Mouse (Mus musculus): ENCODE measurements around the gene Sdk2.

- no peak for TF ChIP-seq MAFK (IDR thresholded peaks at IDR 0.05; ENCODE audit: insufficient replicate concordance, low read length)
- no peak for TF ChIP-seq POLR2A (IDR thresholded peaks at IDR 0.05; ENCODE audit: low read depth, low read length)
- TF ChIP-seq POLR2AphosphoS2 (IDR thresholded peaks at IDR 0.05; ENCODE audit: low read depth, low read length): no peak
- TF ChIP-seq MYC (IDR thresholded peaks at IDR 0.05; ENCODE audit: low read depth, low read length): no peak
- TF ChIP-seq EP300 (IDR thresholded peaks at IDR 0.05; ENCODE audit: low read length): no peak
- TF ChIP-seq HCFC1 (IDR thresholded peaks at IDR 0.05; ENCODE audit: low read depth, low read length): no peak
- no peak for TF ChIP-seq CTCF (conservative IDR thresholded peaks at IDR 0.05 in 1 of 2, IDR thresholded peaks at IDR 0.05 in 1 of 2; ENCODE audit: low read depth in 2 of 2, low read length in 2 of 2)
- no peak for TF ChIP-seq SIN3A (IDR thresholded peaks at IDR 0.05; ENCODE audit: low read length)
- TF ChIP-seq ETS1 (conservative IDR thresholded peaks at IDR 0.05; ENCODE audit: low read depth, low read length): no peak
- TF ChIP-seq TBP (conservative IDR thresholded peaks at IDR 0.05; ENCODE audit: low read depth, low read length): no peak
- TF ChIP-seq CHD2 (IDR thresholded peaks at IDR 0.05; ENCODE audit: low read length): no peak
Observed at GRCm38 (mm10) chr11:113855661-113856060, 211.2 kb downstream of the Sdk2 start.

All from CH12.LX (cell line).